Mouse (Mus musculus) ES-Bruce4 (cell line): ENCODE measurements at regions not wholly inside any gene's neighbourhood (a gene's known extent, or its start where the extent isn't known, plus 50 kb on each side); places are given as distances from the start of the nearest gene placed in this dataset.

ENCODE experiments used
- CTCF ChIP-seq: IDR thresholded peaks from one replicate; pipeline ENCODE4 v1.8.1; 2011; ENCODE audit warnings: low read depth, low read length
- EP300 ChIP-seq: IDR thresholded peaks from 2 replicates; pipeline ENCODE4 v1.6.1; 2011; ENCODE audit warnings: low read depth, low read length; ENCODE audit not compliant: insufficient read depth
- POLR2A ChIP-seq: IDR thresholded peaks from one replicate; pipeline ENCODE4 v1.8.1; 2011; ENCODE audit warnings: low read length; ENCODE audit not compliant: insufficient read depth

DNA sequence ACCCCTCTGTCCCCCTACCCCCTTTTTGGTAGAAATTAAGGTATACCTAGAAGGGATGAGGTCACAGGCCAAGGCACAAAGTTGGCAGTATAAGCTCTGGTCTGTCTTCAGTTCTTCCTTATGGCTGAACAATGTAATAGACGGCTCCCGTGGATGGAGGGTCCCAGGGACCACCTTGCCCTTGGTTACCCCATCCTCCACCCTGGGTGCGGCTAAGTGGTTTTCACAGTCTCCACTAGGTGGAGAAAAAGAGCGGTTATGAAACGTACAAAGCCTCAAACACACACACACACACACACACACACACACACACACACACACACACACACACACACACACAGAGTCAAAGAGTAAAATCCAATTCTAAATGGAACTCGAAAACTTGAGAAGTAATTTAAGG, 93.1 kb downstream of the Nog start:
- peak; percentile 3 for TF ChIP-seq CTCF
- no peak for TF ChIP-seq EP300
- no peak for TF ChIP-seq POLR2A
